Mouse (Mus musculus) brain, embryonic 14.5 days (tissue): Measurements from ENCODE around the gene Hic1.

Experiments used
- CTCF ChIP-seq: fragments of 200-500 bp; IDR thresholded peaks from 2 replicates; pipeline ENCODE4 v1.5.1; 2012; ENCODE audit warnings: inconsistent platforms, mild to moderate bottlenecking, moderate library complexity, borderline replicate concordance; ENCODE audit not compliant: insufficient read depth, insufficient read length; ENCODE audit errors: extremely low read depth
- POLR2A ChIP-seq: fragments of 200-500 bp; IDR thresholded peaks from 2 replicates; pipeline ENCODE4 v1.6.1; 2012; ENCODE audit warnings: mild to moderate bottlenecking, inconsistent platforms, borderline replicate concordance; ENCODE audit not compliant: poor library complexity, insufficient read depth, insufficient read length, severe bottlenecking; ENCODE audit errors: extremely low read depth

DNA sequence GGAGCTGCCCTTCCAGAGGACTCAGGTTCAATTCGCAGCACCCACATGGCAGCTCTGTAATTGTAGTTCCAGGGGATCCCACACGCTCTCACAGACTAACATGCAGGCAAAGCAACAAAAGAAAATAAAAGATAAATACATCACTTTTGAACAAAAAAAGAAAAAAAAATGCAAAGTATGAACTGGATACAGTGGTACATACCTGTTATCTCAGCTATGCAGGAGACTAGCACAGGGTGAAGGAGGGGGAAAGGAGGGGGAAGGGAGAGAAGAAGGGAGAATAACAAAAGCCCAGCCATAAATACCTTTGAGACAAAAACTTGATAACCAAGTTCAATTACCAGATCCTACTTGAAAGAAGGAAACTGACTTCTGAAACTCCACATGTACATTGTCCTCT, 44.9 kb downstream of the Hic1 start:
- TF ChIP-seq CTCF (no peak), POLR2A (no peak)
